Mouse (Mus musculus) heart, postnatal 10 days (tissue): ENCODE data around the gene Tnrc18. TPM values are rescaled to one million over a fixed set of nuclear protein-coding genes. Genes with fewer than 3 reads are reported as not detected.

ENCODE experiments used
- DNase-seq, 2 experiments: peaks; one replicate each; pipeline ENCODE4 v3.0.0; 2021
- intact Hi-C: fragments of 180-260 bp; cut with DNase I; formaldehyde crosslinking; loops from one replicate; pipeline ENCODE4 v1.15.1; 2025
- total RNA-seq, 2 experiments: library from RNA; stranded (reverse); gene quantifications; 2 replicates each; pipeline ENCODE4 v1.2.3; 2021

The Tnrc18 gene
- total RNA-seq, 2 experiments from 2014 or later = 80.1 to 91.3 TPM

DNA sequence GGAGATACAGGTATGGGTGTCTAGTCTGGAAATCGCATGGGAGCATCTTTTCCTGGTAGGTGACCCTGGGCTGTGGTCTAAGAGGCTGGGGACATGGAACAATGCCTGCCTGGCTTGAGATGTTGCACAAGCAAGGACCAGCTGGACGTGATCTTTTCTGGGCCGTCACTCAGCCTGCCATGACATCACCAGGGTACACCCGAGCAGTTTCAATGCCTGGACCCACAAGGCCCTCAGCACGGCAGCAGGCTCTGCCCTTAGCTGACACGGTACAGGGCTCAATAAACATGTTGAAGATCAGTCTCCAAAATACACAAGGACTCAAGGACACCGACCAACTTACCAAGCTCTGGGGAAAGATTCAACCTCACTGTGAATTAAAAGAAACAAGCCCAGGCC is 34.3 kb downstream of the Tnrc18 start:
- DNase-seq = peak; percentile 54 to 55
- intact Hi-C loops = no loop called here

DNA sequence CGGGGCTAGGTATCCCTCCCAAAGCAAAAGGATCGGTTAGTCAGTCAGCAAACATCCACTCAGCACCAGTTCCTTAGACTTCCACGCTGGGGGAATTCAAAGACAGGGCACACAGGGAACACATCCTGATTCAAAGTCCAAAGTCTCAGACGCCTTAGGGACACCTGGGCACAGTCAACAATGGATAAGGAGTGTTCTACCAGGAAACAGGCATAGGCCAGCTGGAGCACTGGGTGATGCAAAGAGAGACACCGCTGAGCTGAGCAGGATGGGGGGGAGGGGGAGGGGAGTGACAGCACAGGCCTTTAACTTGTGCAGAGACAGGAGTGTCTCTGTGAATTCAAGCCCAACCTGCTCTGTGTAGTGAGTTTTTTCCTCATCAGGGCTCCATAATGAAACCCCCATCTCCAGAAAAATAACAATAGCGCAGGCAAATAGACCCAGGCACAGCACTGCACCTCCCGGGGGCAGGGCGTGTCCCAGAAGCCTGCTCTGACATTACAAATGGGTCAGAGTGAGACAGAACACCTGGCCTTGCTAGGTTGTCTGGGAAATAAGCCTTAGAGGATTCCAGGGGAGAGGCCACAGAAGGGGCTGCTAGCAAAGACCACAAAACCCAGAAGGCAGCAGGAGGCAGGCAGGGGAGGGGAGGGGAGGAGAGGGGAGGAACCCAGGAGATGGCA is 34.9 kb downstream of the Tnrc18 start:
- DNase-seq = no peak
- intact Hi-C loops = no loop called here

DNA sequence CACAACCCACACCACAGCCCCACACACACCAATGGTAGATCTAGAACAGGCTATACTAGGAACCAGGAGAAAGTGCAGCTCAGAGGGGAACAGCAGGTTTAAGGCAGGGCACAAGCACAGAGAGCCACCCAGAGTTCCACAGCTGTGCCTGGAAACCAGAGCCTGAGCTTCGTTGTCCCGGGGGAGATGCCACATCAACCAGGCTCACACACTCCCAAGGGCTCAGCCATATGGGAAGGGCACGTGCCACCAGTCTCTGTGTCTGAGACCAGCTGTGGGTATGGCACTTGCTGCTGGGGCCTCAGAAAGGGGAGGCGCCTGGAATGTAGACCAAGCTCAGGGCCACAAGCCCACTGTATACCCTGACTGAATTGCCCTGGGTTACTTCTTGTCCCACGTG is 36.9 kb downstream of the Tnrc18 start:
- no peak for DNase-seq
- intact Hi-C loops = no loop called here

DNA sequence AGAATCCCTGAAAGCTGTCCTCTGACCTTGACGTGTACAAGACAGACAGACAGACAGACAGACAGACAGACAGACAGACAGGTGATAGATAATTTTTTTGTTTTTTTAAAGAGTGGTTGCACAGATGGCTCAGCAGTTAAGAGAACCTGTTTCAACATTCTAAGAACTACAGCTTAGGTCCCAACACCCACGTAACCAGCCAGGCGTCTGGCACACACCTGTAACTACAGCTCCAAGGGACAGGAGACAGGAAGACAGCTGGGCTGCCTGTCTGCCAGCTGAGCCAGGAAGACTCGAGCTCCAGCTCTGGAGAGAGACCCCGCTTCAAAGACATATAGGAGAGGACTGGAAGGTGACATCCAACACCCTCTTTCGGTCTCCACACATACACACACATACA is 38.6 kb downstream of the Tnrc18 start:
- intact Hi-C loops = no loop called here
- no peak for DNase-seq

DNA sequence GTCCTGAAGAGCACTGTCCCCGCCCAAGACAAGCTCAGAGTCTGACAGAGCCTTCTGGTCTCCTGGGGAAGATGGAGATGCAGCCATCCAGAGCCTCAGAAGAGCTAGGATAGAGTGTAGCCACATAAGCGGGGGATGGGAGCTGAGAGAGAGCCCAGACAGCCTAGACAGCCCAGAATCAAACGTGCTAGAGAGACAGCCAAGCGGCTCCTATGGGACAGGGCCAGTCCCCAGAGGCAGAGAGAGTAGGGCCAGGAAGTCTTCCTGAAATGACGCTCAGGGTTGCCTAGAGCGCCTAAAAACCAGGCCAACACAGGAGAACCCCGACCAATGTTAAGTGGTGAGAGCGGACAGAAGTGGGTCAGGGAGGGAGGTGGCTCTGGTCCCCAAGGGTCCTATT is 39.3 kb downstream of the Tnrc18 start:
- peak; percentile 53 to 56 for DNase-seq
- intact Hi-C loops = no loop called here

DNA sequence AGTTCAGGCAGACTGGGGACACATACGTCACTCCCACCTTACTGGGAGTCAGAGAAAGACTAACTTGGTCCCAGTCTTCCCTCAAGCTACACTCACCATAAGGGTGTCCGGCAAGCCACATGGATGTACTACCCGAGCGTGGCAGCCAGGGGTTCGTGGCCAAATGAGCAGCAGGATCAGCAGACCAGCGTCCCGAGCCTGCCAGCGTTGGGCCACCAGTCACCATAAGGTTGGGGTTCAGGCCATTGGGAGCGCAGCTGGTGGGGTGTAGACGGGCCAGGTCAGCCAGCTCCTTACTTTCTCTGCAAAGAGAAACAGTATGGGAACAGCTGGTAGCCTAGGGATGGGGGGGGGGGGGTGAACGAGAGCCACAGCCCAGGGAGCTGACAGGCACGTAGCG is 41.4 kb downstream of the Tnrc18 start:
- DNase-seq = no peak
- intact Hi-C loops = no loop called here

DNA sequence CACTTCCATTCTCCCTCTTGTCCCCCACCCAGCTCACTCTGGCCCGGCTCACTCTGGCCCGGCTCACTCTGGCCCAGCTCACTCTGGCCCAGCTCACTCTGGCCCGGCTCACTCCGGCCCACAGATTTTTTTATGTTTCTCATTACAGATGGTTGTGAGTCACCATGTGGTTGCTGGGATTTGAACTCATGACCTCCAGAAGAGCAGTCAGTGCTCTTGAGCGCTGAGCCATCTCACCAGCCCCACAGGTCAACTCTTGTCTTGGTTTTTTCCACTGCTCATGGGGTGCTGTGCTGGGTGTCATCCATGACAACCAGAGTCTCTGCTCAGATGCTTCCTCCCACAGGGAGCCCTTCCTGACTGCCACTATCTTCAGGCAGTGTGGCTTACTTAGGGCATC is 42.7 kb downstream of the Tnrc18 start:
- intact Hi-C loops = no loop called here
- DNase-seq = no peak

DNA sequence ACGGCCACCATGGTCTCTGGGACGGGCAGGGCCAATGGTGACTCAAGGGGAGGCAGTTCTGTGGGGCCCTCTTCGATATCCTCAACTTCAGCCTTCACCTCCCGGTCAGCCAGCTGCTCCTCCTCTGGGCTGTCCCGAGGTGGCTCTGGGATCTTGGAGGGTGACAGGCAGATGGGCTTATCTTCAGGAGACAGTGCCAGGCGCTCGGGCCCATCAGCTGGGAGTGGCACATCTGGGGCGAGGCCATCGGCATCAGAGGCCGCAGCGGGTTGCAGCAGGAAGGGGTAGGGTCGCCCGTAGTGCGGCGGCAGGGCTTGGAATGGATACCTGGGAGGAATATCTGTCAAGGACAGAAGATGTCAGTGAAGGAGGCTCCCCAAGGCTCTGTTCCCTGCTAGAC is 45.5 kb downstream of the Tnrc18 start:
- intact Hi-C loops = no loop called here

DNA sequence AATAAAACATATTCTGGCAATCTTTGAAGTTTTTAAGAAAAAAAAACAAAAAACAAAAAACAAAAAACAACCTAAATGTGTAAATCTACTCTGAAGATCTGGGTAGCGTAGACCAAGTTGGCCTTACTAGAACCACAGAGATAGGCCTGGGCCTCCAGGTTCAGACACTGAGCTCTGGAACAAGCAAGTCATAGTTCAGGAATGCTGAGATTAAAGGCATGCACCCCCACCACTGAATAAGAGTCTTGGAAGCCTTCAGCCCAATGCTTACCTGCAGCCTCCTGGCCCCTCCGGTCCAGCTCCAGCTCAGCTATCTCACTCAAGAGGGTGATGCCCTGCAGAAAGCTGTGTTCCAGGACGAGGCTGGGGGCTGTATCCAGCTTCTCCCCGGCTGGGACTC is 46.4 kb downstream of the Tnrc18 start:
- DNase-seq = no peak
- intact Hi-C loops = no loop called here

More for the DNA sequence above, 45.5 kb downstream of the Tnrc18 start:
- no peak for DNase-seq

DNA sequence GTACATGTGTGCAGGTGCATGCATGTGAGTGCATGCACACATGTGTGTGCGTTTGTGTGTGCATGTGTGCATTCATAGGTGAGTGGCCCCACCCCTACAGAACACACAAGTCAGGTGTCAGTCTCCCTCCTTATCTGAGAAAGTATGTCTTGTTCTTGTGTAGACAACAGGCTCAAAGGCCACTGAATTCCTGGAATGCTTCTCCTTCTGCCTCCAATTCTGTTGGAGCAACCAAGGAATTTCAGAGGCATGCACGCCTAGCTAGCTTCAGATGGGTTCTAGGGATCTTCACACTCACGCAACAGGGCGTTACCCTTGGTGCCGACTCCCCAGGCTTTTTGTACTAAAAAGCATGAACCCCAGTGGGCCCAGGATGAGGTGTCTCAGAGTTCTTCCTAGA is 47.8 kb downstream of the Tnrc18 start:
- no peak for DNase-seq
- intact Hi-C loops = loop anchor here (2.0 to 5.0 kb wide), 3 partner anchors 45 to 298 kb away; no protein-coding TSS in a partner anchor

DNA sequence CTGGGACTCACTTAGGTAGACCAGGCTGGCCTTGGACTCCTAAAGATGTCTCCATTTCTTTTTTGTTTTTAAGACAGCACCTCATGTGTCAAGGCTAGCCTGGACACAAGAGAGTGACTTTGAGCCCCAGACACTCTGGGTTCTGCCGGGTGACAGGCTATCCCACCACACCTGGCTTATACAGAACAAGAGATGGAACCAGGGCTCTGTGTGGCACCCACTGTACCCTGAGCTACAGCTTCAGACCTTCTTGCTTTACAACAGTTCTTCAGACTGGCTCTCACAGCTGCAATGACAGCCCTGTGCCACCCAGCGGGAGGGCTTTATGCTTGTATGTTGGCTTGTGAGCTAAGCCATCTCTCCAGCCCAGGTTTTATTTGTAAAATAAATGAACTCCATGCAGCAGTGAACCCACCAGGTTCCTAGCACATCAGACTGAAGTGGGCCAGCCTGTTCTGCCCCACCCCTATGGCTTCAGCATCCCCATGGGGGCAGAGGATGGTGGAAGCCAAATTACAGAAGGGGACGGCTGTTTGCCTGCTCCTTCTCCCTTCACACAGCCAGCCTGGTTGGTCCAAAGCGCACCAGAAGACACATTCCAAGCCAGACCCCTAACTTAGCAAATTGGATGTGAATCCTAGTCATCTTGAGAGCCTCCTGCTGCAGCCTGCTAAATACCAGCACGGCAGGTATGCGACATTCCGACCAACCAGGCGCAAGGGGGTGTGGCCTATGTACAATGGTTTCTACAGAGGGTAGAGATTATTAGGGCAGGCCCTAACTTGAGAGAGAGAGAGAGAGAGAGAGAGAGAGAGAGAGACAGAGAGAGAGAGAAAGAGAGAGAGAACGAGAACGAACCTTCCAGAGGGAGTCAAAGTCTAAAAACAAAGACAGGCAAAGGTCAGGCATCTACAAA is 48.9 kb downstream of the Tnrc18 start:
- intact Hi-C loops = loop anchor here (1.0 to 5.0 kb wide), 5 partner anchors 46 to 299 kb away; no protein-coding TSS in a partner anchor
- no peak for DNase-seq

DNA sequence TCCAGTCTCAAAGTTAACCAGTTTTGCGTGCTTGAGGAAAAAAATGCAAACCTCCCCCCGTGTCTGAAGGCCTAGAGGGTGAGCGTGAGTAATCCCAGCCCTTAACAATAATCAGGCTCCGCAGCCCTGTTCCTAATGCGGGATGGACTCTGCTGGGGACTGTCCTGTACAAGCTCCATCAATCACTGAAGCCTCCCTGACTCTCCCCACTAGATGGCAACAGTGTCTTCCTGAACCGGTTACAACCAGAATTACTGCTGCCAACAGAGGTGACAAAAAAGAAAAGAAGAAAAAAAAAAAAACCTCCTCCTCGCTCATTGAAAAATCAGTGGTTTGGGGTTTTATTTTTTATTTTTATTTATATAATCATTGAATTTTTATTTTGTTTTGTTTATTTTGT is 49.5 kb downstream of the Tnrc18 start:
- intact Hi-C loops = loop anchor here (1.0 to 5.0 kb wide), 5 partner anchors 47 to 299 kb away; no protein-coding TSS in a partner anchor
- peak; percentile 87 to 90 for DNase-seq

DNA sequence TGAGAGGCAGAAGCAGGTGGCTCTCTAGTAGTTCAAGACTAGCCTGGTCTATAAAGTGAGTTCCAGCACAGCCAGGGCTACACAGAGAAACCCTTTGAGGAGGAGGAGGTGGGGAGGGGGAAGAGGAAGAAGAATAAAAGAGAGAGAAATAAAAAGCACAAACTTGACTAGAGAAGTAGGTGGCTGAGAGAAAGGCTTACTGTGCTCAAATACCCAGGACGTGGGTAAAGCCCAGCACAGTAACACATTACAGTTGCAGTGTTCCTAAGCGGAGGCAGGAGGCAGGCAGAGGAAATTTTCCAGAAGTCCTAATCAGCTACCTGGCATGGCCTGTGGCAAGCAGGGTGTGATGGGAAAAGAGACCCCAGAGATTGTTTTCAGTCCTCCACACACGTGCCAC is 50.8 kb downstream of the Tnrc18 start:
- no peak for DNase-seq
- intact Hi-C loops = loop anchor here (5.0 kb wide), 2 partner anchors 166 to 301 kb away; no protein-coding TSS in a partner anchor

DNA sequence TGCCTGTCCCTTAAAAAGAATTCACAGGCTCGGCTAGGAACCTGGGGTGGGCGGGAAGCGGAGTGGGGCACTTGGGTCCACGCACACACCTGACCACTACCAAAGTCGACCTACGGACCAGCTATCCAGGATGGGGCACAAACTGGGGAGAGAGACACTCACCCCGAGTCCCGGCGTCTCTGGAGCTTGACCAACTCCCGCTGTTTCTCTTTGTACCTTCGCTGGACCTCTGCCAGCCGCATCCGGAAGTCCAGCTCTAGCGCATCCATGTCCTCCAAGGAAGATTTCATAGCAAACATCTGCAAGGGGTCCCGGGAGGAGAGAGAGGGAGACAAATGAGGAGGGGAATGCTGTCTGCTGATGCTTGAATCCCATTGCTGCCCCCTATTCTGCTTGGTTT is 52.6 kb downstream of the Tnrc18 start:
- intact Hi-C loops = loop anchor here (5.0 kb wide), 2 partner anchors 167 to 302 kb away; no protein-coding TSS in a partner anchor
- DNase-seq = no peak

DNA sequence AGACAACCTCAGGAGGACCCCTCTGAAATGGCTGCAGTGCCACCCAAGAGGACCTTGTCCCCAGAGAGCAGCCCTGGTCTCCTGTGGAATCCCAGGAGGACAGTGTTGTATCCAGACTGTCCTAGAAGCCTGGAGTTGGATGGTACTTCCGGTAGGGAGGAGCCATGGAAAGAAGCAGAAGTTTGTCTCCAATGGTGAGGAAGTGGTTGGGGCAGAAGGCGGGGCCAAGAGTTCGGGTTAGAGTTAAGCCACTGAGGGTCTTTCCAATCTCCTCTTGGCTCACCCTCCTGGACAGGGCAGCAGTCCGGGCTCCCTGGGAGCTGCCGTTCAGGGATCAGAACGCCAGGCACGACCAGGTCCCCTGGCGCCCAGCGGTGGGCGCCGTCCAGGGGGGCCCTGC is 53.2 kb downstream of the Tnrc18 start:
- DNase-seq = no peak
- intact Hi-C loops = no loop called here

DNA sequence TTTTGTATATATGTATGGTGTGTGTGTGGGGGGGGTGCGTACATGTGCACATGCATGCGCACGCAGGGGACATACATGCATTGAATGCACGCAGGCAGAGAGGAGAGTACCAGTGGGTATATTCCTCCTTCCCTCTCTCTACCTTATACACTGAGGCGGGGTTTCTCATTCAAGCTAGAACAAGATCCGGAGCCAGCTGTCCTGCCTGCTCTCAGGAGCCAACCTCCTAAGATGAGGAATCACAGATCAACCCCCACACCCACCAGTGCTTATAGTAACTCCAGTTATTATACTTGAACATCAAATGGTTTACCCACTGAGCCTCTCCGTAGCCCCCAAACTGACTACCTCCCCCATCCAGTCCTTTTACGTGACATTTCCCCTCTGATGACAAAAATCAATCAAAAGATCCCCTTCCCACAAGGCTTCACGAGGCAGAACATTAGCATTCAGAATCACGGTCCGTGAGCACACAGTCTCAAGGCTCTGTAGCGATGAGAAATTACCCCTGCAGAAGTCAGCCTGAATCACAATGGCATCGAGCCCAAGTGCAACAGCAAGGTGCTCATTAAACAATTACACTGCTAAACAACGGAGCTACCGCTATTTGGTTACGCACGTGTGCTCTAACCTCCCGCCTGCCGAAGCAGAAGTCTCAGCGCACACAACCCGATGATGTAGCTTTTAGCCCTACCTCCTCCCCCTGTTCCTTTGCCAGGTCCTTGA is 55.2 kb downstream of the Tnrc18 start:
- intact Hi-C loops = no loop called here
- DNase-seq = no peak

DNA sequence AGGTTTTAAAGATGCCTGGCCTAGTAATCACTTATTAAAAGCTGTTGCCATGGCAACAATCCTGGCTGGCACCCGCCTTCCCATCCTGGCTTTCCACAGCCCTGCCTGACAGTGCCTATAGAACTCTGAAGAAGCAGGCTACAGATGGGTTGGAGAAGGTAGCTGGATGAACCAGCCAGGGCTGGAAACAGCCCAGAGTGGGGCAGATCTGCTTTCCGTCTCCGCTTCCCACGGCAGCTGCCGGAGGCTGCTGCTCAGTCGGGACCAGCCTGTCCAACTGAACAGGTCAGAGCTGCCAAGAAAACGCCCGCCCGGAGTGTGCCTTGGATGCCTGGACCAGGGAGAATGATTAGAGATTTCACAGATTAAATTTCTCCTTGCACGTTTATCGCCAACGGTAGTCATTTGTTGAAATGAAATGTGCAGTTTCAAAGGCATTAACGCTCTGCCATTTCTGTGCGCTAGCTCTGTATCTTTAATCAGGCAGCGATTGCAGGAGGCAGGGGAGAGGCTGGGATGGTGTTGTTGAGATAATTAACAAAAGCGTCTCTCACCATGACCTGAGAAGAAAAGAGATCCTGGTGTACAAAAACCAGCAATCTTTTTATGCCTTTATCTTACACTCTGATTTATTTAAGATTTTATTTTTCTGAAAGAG is 56.0 kb downstream of the Tnrc18 start:
- no peak for DNase-seq
- intact Hi-C loops = no loop called here

DNA sequence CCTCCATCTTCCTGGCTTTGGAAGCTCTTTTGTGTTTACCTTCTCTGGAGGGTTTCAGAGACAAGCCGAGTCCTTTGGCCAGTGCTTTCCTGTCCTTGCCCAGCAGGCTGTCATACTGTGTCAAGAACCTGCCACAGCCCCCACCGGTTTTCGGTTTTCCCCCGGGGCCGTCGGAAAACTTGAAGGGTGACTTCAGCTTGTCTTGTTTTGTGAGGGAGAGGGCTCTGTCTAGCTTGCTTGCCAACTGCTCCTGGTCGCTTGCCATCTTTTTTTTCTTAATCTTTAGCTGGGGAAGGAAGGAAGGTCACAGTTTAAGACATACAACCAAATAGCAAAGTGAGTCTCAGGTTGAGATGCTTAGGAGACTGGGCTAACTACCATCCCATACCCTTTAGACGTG is 57.7 kb downstream of the Tnrc18 start:
- intact Hi-C loops = no loop called here
- DNase-seq = no peak

DNA sequence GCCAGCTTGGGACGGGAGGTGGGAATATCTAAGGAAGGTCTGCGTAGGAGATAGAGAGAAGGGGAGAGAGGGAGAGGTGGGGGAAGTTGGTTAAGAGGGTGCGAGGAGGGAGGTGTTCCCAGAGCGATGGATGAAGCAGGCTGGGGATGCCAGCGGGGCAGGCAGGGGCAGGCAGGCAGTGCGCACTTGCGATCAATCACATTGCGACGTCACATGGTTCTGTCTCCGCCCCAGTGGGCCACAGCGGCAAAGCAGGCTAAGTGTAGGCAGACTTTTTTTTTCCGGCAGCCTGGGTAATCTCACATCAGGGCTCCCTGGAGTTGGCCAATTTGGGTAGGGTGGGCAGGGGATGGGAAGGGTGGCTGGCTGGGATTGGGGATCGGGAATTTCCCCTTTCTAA is 65.2 kb downstream of the Tnrc18 start:
- no peak for DNase-seq
- intact Hi-C loops = no loop called here

DNA sequence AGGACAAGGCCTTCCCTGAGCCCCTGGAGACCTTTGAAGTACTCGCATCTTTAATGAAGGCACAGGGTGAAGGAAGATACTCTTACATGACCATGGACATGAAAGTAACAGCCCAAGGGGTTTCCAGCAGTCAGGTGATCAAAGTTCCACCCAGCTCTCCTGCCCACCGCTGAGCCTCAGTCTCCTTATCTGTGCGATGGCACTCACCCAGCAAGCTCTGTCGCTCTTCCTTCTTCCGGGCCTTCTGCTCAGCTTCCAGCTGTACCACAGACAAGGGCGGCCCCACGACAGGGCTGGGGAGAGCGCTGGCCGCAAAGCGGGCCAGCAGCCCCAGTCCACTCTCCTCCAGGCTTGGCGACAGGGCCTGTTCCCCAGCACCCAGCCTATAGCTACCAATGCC is 67.3 kb downstream of the Tnrc18 start:
- no peak for DNase-seq
- intact Hi-C loops = no loop called here
